Mouse (Mus musculus): ENCODE data around the gene Mettl17. TPM values are rescaled to one million over a fixed set of nuclear protein-coding genes. Genes with fewer than 3 reads are reported as not detected.
A peak's percentile ranks its signal among the peaks of the same experiment; 100 is the strongest.

Gene Mettl17
- total and polyA plus RNA-seq, 2 experiments from 2014 or later = 47.4 to 54.5 TPM

GRCm38 (mm10) chr14:51929309-51929943 is 44.8 kb downstream of the Mettl17 start:
- no peak for TF ChIP-seq CTCF (IDR thresholded peaks at IDR 0.05; ENCODE audit: low read depth)
- ATAC-seq (peak; percentile 60), DNase-seq (peak; percentile 64)
- H3K4me1 ChIP-seq (ENCODE audit: insufficient read depth) = no peaks in the 10 kb centered on the region
- WGBS = 61% methylated on average over 8 of the region's 8 CpGs
- no peak overlapping the region for H3K4me3 ChIP-seq (ENCODE audit: low read depth, low read length)
- H3K4me2 ChIP-seq (ENCODE audit: low read depth) = no peak overlapping the region
- H3K36me3 ChIP-seq (ENCODE audit: insufficient read depth) = no peaks in the 10 kb centered on the region
- no peak overlapping the region for H3K9ac ChIP-seq
- peak overlapping the region; percentile 69; the same call in 1 of the 2 replicates for H3K27ac ChIP-seq (ENCODE audit: low read depth, low read length)
- no peaks in the 10 kb centered on the region for H3K9me3 ChIP-seq (ENCODE audit: low read length)
- H3K27me3 ChIP-seq (ENCODE audit: insufficient read depth, low read length) = no peaks in the 10 kb centered on the region

GRCm38 (mm10) chr14:51929968-51930367 is 45.3 kb downstream of the Mettl17 start:
- DNase-seq = no peak
- no peaks in the 10 kb centered on the region for H3K36me3 ChIP-seq (ENCODE audit: insufficient read depth)
- H3K27me3 ChIP-seq (ENCODE audit: insufficient read depth, low read length) = no peaks in the 10 kb centered on the region
- 0 out of 2 replicates have a peak, but pooled peaks have one; percentile 22 for TF ChIP-seq CTCF (IDR thresholded peaks at IDR 0.05; ENCODE audit: low read depth)
- H3K4me1 ChIP-seq (ENCODE audit: insufficient read depth) = no peaks in the 10 kb centered on the region
- WGBS = 47% methylated on average over 9 of the region's 9 CpGs
- no peak overlapping the region for H3K9ac ChIP-seq
- H3K4me3 ChIP-seq (ENCODE audit: low read depth, low read length) = no peak overlapping the region
- no peaks in the 10 kb centered on the region for H3K9me3 ChIP-seq (ENCODE audit: low read length)
- no peak overlapping the region for H3K4me2 ChIP-seq (ENCODE audit: low read depth)
- H3K27ac ChIP-seq (ENCODE audit: low read depth, low read length) = peak overlapping the region; percentile 69
- no peak for ATAC-seq

- 30% methylated on average over 5 of the region's 5 CpGs for whole genome bisulfite sequencing
- no peaks in the 10 kb centered on the region for H3K4me1 ChIP-seq (ENCODE audit: insufficient read depth)
- no peak overlapping the region for H3K9ac ChIP-seq
- ATAC-seq (peak; percentile 87), DNase-seq (peak; percentile 78)
- peak; percentile 80 for TF ChIP-seq CTCF (IDR thresholded peaks at IDR 0.05; ENCODE audit: low read depth)
- no peaks in the 10 kb centered on the region for H3K27me3 ChIP-seq (ENCODE audit: insufficient read depth, low read length)
- H3K27ac ChIP-seq (ENCODE audit: low read depth, low read length) = peak overlapping the region; percentile 69
- no peak overlapping the region for H3K4me2 ChIP-seq (ENCODE audit: low read depth)
- no peak overlapping the region for H3K4me3 ChIP-seq (ENCODE audit: low read depth, low read length)
- H3K9me3 ChIP-seq (ENCODE audit: low read length) = no peaks in the 10 kb centered on the region
- H3K36me3 ChIP-seq (ENCODE audit: insufficient read depth) = no peaks in the 10 kb centered on the region
Observed at GRCm38 (mm10) chr14:51930824-51931223, 46.2 kb downstream of the Mettl17 start.

GRCm38 (mm10) chr14:51932092-51933020 is 47.7 kb downstream of the Mettl17 start:
- WGBS = 86% methylated on average over 10 of the region's 10 CpGs
- TF ChIP-seq CTCF (IDR thresholded peaks at IDR 0.05; ENCODE audit: low read depth) = no peak

GRCm38 (mm10) chr14:51939005-51939404 is 54.4 kb downstream of the Mettl17 start:
- Histone ChIP-seq H3K9me3 (ENCODE audit: low read length) (0 out of 2 replicates have a peak, but pooled peaks cover 3% of the 10 kb centered on the region), H3K27ac (ENCODE audit: low read depth, low read length) (no peak overlapping the region), H3K4me2 (ENCODE audit: low read depth) (no peak overlapping the region), H3K4me1 (ENCODE audit: insufficient read depth) (no peaks in the 10 kb centered on the region), H3K4me3 (ENCODE audit: low read depth, low read length) (no peak overlapping the region), H3K27me3 (ENCODE audit: insufficient read depth, low read length) (no peaks in the 10 kb centered on the region), H3K36me3 (ENCODE audit: insufficient read depth) (no peaks in the 10 kb centered on the region), H3K9ac (no peak overlapping the region)
- DNase-seq (no peak), ATAC-seq (no peak)
- 89% methylated on average over 9 of the region's 9 CpGs for WGBS
- no peak for TF ChIP-seq CTCF (IDR thresholded peaks at IDR 0.05; ENCODE audit: low read depth)

More at GRCm38 (mm10) chr14:51932092-51933020, 47.7 kb downstream of the Mettl17 start:
- Histone ChIP-seq H3K9ac (no peak overlapping the region), H3K4me2 (ENCODE audit: low read depth) (no peak overlapping the region), H3K4me1 (ENCODE audit: insufficient read depth) (no peaks in the 10 kb centered on the region), H3K27ac (ENCODE audit: low read depth, low read length) (no peak overlapping the region), H3K36me3 (ENCODE audit: insufficient read depth) (no peaks in the 10 kb centered on the region), H3K9me3 (ENCODE audit: low read length) (no peaks in the 10 kb centered on the region), H3K27me3 (ENCODE audit: insufficient read depth, low read length) (no peaks in the 10 kb centered on the region), H3K4me3 (ENCODE audit: low read depth, low read length) (no peak overlapping the region)
- DNase-seq = no peak
- no peak for ATAC-seq

- ATAC-seq (no peak), DNase-seq (no peak)
- H3K36me3 ChIP-seq (ENCODE audit: insufficient read depth) = no peaks in the 10 kb centered on the region
- H3K4me1 ChIP-seq (ENCODE audit: insufficient read depth) = no peaks in the 10 kb centered on the region
- H3K27me3 ChIP-seq (ENCODE audit: insufficient read depth, low read length) = no peaks in the 10 kb centered on the region
- no peak overlapping the region for H3K4me3 ChIP-seq (ENCODE audit: low read depth, low read length)
- H3K27ac ChIP-seq (ENCODE audit: low read depth, low read length) = no peak overlapping the region
- H3K9ac ChIP-seq = no peak overlapping the region
- TF ChIP-seq CTCF (IDR thresholded peaks at IDR 0.05; ENCODE audit: low read depth) = no peak
- H3K9me3 ChIP-seq (ENCODE audit: low read length) = 0 out of 2 replicates have a peak, but pooled peaks cover 3% of the 10 kb centered on the region
- 39% methylated on average over 8 of the region's 8 CpGs for WGBS
- no peak overlapping the region for H3K4me2 ChIP-seq (ENCODE audit: low read depth)
Observed at GRCm38 (mm10) chr14:51940944-51941560, 56.4 kb downstream of the Mettl17 start.

Measured in forebrain, postnatal 0 days (tissue).